Mouse (Mus musculus) myocyte (in vitro differentiated cells): ENCODE measurements around the gene Asb18.

Source experiments
- E2F4 ChIP-seq: IDR thresholded peaks from one replicate; pipeline ENCODE4 v1.6.1; 2011; ENCODE audit warnings: mild to moderate bottlenecking, control low read depth, moderate library complexity; ENCODE audit not compliant: insufficient read depth
- MAX ChIP-seq: IDR thresholded peaks from one replicate; pipeline ENCODE4 v1.6.1; 2011; ENCODE audit warnings: low read depth, mild to moderate bottlenecking, control low read depth
- MYOG ChIP-seq, 3 experiments: IDR thresholded peaks; one replicate each; pipeline ENCODE4 v1.6.1; 2011; ENCODE audit warnings: control low read depth in 2 of 3, low read depth in 2 of 3, mild to moderate bottlenecking in 2 of 3; ENCODE audit not compliant: insufficient read length in 2 of 3, control insufficient read depth in 1 of 3, insufficient read depth in 1 of 3
- POLR2A ChIP-seq: IDR thresholded peaks from one replicate; pipeline ENCODE4 v1.6.1; 2011; ENCODE audit warnings: low read depth, mild to moderate bottlenecking, control low read depth, moderate library complexity; ENCODE audit not compliant: insufficient read length
- POLR2AphosphoS2 ChIP-seq: IDR thresholded peaks from one replicate; pipeline ENCODE4 v1.6.1; 2011; ENCODE audit warnings: low read depth, control low read depth; ENCODE audit not compliant: insufficient read length
- REST ChIP-seq: IDR thresholded peaks from one replicate; pipeline ENCODE4 v1.6.1; 2011; ENCODE audit warnings: mild to moderate bottlenecking, control low read depth, moderate library complexity; ENCODE audit not compliant: insufficient read depth, insufficient read length
- TCF12 ChIP-seq: IDR thresholded peaks from one replicate; pipeline ENCODE4 v1.6.1; 2011; ENCODE audit warnings: mild to moderate bottlenecking, control low read depth; ENCODE audit not compliant: poor library complexity, insufficient read depth, severe bottlenecking
- TCF3 ChIP-seq: IDR thresholded peaks from one replicate; pipeline ENCODE4 v1.6.1; 2011; ENCODE audit warnings: low read depth, control low read depth; ENCODE audit not compliant: insufficient read length
- USF1 ChIP-seq: IDR thresholded peaks from one replicate; pipeline ENCODE4 v1.6.1; 2011; ENCODE audit warnings: low read depth, mild to moderate bottlenecking, control low read depth, moderate library complexity

DNA sequence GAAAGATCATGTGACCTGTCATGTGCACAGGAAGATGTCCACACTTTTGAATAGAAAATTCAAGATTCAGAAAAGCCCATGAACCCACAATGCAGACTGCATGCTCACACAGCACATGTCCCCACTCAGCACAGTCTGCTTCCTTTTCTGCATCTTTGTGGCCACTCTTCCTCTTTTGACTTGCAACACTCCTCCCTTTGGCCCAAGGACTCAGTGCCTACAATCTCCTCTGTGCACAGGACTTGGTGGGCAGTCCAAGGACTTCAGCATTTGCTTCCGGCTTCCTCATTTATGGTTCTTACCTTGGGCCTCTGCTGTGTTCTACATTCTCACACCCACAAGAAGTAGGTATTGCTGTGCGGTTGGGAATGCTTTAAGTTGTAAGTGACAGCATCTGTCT is 112.2 kb downstream of the Asb18 start:
- TF ChIP-seq E2F4 (no peak), MAX (no peak), POLR2AphosphoS2 (no peak), POLR2A (no peak), TCF12 (no peak), USF1 (no peak), MYOG (IDR thresholded peaks at IDR 0.05; ENCODE audit: control insufficient read depth in 1 of 3, insufficient read depth in 1 of 3, insufficient read length in 2 of 3, low read depth in 2 of 3) (no peak), TCF3 (no peak), REST (no peak)
